Mouse (Mus musculus) liver, embryonic 16.5 days (tissue): ENCODE results near the gene Slc2a3. TPM values are rescaled to one million over a fixed set of nuclear protein-coding genes. Genes with fewer than 3 reads are reported as not detected.

ENCODE experiments used
- ATAC-seq: fragments of 200-750 bp; cut with Nextera tagmentation; 2 replicates; pipeline ENCODE4 v1.8.0; 2017; ENCODE audit warnings: low read depth, mild to moderate bottlenecking, moderate number of reproducible peaks, moderate library complexity
- H3K27ac ChIP-seq: fragments of 300-500 bp; sonication (generic); 2 replicates; pipeline ENCODE4 v1.5.1; 2014; ENCODE audit warnings: mild to moderate bottlenecking, low read length
- H3K27me3 ChIP-seq: fragments of 300-500 bp; sonication (generic); 2 replicates; pipeline ENCODE4 v1.6.1; 2014; ENCODE audit warnings: low read depth, low read length, mixed read lengths; ENCODE audit not compliant: control insufficient read depth, insufficient read depth
- H3K36me3 ChIP-seq: fragments of 300-500 bp; sonication (generic); 2 replicates; pipeline ENCODE4 v1.6.1; 2014; ENCODE audit warnings: mild to moderate bottlenecking; ENCODE audit not compliant: control insufficient read depth, insufficient read depth
- H3K4me1 ChIP-seq: fragments of 300-500 bp; sonication (generic); 2 replicates; pipeline ENCODE4 v1.6.1; 2014; ENCODE audit warnings: low read depth, low read length, mixed read lengths; ENCODE audit not compliant: control insufficient read depth
- H3K4me2 ChIP-seq: fragments of 300-500 bp; sonication (generic); 2 replicates; pipeline ENCODE4 v1.6.1; 2014; ENCODE audit warnings: low read depth, low read length, mixed read lengths
- H3K4me3 ChIP-seq: fragments of 300-500 bp; sonication (generic); 2 replicates; pipeline ENCODE4 v1.5.1; 2014; ENCODE audit warnings: low read depth, mild to moderate bottlenecking, low read length
- H3K9ac ChIP-seq: fragments of 300-500 bp; sonication (generic); 2 replicates; pipeline ENCODE4 v1.6.1; 2014; ENCODE audit warnings: low read depth, low read length
- H3K9me3 ChIP-seq: fragments of 300-500 bp; sonication (generic); replicated peaks from 2 replicates; pipeline ENCODE4 v1.6.1; 2016; ENCODE audit warnings: low read length; ENCODE audit not compliant: control insufficient read depth
- WGBS: fragments of 180-500 bp; shearing (Covaris S2); extraction: QIAGEN DNeasy Blood & Tissue Kit; methylation state at CpG from one replicate; pipeline ENCODE4 v1.1.7; 2014; ENCODE audit not compliant: insufficient replicate concordance; 5-methylcytosine and 5-hydroxymethylcytosine counted together
- polyA plus RNA-seq: library from polyadenylated mRNA; unstranded; fragments of >200 nt; fragmentation: Nextera tagmentation; extraction: Ambion mirVana; gene quantifications from 2 replicates; pipeline ENCODE4 v1.2.1, GENCODE M21; 2015

Slc2a3 gene
- polyA plus RNA-seq, 1 experiment from 2014 or later = 13.0 TPM

DNA sequence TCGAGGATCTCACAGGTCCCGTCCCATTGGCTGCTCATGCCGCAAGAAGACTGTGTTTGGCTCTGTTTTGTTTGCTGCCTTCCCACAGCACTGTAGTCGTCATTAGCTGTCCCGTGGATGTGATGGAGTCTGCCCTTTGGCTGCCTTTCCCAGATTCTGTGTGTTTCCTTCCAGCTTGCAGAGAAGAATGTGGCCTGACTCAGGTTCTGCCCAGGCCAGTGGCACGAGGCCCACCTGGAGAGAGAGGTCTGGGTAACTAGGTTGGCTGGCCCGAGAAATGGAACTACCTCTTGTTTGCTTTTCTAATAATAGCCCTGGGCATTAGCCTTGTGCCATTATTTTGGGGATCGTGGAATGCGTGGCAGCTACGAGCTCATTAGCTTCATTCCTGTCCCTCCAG is 22.6 kb upstream of the Slc2a3 start:
- Histone ChIP-seq H3K4me3 (no peak overlapping the region), H3K4me1 (peaks cover 47% of the 10 kb centered on the region), H3K9ac (no peak overlapping the region), H3K27me3 (peaks cover 7% of the 10 kb centered on the region; the same call in 1 of the 2 replicates), H3K4me2 (no peak overlapping the region), H3K27ac (no peak overlapping the region), H3K9me3 (no peaks in the 10 kb centered on the region), H3K36me3 (no peaks in the 10 kb centered on the region)
- 73% methylated on average over 10 of the region's 10 CpGs for WGBS
- ATAC-seq = no peak

DNA sequence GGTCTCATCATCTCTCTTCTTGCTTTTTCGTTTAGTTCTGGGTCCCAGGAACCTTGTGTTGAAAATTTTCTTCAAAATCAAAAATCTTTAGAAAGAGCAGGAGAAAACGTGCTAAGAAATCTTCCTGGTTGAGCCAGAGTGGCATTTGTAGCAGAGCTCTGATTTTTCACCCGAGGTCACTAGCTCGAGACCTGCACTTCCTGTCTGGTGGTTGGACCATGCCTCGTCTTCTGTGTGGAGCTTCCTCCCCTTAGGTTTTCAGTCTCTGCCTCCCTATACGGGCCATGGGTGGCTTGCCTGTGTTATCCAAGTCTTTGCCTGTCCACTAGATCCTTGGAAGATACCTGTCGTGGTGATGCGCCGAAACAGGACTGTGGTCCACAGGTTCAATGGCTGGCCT is 20.4 kb upstream of the Slc2a3 start:
- Histone ChIP-seq H3K9ac (no peak overlapping the region), H3K27me3 (peaks cover 7% of the 10 kb centered on the region; the same call in 1 of the 2 replicates), H3K27ac (no peak overlapping the region), H3K36me3 (no peaks in the 10 kb centered on the region), H3K4me3 (no peak overlapping the region), H3K4me1 (peaks cover 46% of the 10 kb centered on the region), H3K4me2 (no peak overlapping the region), H3K9me3 (no peaks in the 10 kb centered on the region)
- 44% methylated on average over 9 of the region's 9 CpGs for WGBS
- ATAC-seq = no peak

DNA sequence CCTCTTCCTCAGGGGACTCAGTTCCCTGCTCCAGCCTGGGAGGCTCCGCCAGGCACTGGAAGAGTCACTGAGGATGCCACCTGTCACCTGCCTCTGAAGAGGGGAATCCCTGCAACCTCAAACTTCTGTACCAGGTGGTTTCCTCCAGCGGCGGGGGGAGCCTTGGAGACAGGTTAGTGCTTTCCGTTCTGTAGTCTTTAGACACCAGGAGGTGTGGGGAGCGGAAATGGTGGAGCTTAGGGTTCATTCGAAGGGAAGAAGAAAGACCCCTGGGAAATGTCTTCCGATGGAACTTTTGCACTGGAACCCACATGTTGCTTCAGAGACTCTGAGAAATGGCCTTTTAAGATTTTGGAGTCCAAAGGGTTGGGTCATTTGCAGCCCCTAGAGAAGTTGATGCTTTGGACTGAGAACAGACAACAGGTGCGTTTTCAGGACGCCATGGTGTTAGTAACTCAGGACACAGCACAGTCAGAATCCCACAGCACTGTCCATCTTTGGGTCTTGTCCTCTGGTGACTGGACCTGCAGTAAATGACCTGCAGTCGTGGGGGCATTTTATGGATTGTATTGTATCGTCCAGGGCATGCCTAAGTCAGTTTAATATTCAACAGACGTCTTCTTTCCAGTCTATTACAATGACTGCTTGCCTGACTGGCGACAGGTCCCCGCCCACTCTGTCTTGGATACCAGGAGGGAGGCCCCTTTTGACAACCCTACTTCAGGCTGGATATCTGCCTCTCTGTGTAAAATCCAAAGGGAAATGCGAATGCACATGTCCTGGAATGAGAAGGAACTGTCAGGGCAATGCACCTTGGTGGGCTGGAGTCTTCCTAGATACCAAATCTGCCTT is 19.6 kb upstream of the Slc2a3 start:
- WGBS = 36% methylated on average over 15 of the region's 15 CpGs
- H3K27me3 ChIP-seq = peaks cover 7% of the 10 kb centered on the region; the same call in 1 of the 2 replicates
- H3K27ac ChIP-seq = no peak overlapping the region
- peak overlapping the region; percentile 95 for H3K9ac ChIP-seq
- H3K4me2 ChIP-seq = peak overlapping the region; percentile 98
- H3K9me3 ChIP-seq = no peaks in the 10 kb centered on the region
- peak overlapping the region; percentile 78 for H3K4me3 ChIP-seq
- peaks cover 38% of the 10 kb centered on the region for H3K4me1 ChIP-seq
- no peaks in the 10 kb centered on the region for H3K36me3 ChIP-seq
- no peak for ATAC-seq

DNA sequence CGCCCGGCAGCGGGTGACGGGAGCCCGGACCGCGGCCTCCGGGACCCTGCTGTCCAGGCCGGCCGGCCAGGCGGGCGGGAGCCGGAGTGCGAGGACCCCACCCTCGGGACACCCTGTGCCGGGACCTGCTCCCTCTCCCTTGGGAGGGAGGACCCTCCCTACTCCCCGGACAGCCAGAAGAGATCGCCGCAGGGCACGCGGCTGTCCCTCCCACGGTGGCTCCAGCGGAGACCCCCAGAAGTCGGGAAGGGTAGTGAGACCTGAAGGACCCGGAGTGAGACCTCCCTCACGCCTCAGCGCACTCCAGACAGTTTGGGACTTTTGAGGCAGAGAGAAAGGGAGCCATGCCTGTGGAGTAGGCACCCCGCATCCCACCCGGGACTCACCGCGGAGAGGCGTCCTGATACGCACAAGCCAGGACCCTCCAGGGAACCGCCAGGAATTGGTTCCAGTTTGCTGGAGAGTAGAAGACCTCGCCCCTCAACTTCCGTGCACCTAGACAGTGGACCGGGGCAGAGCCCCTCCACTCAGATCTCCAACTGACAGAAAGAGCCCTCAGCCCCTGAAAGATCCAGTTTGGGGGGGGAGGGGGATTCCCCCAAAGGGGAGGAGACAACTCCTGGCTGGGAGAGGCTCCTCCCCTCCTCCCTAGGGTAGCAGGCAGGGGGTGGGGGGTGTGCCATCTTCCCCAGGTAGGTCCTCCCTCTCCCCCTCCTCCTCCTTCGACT is 18.8 kb upstream of the Slc2a3 start:
- ATAC-seq = peak; percentile 52
- Histone ChIP-seq H3K9me3 (no peaks in the 10 kb centered on the region), H3K27me3 (peaks cover 7% of the 10 kb centered on the region; the same call in 1 of the 2 replicates), H3K36me3 (no peaks in the 10 kb centered on the region), H3K4me2 (peak overlapping the region; percentile 98), H3K27ac (peak overlapping the region; percentile 63), H3K4me3 (peak overlapping the region; percentile 78), H3K9ac (peak overlapping the region; percentile 95), H3K4me1 (peaks cover 31% of the 10 kb centered on the region)
- 1% methylated on average over 38 of the region's 38 CpGs for WGBS

DNA sequence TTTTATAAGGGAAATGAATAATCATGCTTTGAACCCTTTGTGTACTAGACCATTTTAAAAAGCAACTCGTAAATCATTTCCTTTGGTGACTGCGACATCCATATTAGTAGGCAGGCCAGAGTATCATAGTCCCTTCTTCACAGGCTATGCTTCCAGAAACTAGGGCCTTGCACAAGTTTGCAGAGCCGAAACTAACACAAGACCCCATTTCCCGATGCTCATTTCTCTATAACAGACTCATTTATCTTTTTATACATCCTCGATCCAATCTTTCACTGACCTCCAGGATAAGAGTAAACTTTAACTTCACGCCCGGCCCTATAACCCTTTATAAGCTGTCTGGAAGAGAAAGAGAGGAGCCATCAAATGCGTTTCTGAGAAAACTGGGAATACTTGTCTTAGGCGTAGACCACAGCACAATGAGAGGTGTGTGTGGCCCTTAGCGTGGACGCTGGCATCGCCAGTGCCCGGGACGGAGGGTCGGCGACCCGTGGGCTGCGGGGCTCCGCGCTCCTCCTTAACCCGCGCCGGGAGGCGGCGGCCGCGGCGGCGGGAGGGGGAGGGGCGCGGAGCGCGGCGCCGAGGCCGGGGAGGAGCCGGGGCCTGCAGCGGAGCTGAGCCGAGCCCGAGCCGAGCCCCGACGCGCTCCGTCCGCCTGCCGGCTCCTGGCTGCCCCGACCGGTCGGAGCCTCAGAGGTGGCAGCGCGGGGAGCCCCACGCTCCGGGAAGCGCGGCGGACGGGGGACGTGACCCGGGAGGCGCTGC is 18.0 kb upstream of the Slc2a3 start, which contains the start of gene Foxj2:
Gene Foxj2, plus strand, starts transcription at position 609 of the 765 bp plus-strand sequence.
- peak within 1 kb of the TSS; percentile 78 for H3K4me3 ChIP-seq

DNA sequence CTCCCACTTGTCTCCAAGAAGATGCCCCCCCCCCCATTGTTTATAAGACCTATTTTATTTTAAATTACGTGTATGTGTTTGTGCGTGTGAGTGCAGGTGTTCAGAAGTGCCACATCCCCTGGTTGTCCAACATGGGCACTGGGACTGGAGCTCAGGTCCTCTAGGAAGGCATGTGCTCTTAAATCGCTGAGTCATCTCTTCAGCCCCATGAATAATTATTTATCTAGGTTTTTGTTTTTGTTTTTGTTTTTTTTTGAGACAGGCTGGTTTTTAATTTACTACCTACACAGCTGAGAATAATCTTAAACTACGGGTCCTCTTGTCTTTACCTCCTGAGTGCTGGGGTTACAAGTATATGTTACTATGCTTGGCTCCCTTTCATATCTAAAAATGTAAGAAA is 12.2 kb upstream of the Slc2a3 start:
- ATAC-seq = no peak
- Histone ChIP-seq H3K4me1 (peaks cover 24% of the 10 kb centered on the region), H3K4me2 (no peak overlapping the region), H3K27ac (no peak overlapping the region), H3K4me3 (no peak overlapping the region), H3K9ac (no peak overlapping the region), H3K27me3 (no peaks in the 10 kb centered on the region), H3K9me3 (no peaks in the 10 kb centered on the region), H3K36me3 (no peaks in the 10 kb centered on the region)
- WGBS = 74% methylated on average over 4 of the region's 4 CpGs

More for the DNA sequence above, 18.0 kb upstream of the Slc2a3 start, which contains the start of gene Foxj2:
- H3K4me1 ChIP-seq = peaks cover 29% of the 10 kb centered on the region
- H3K4me2 ChIP-seq = peak within 1 kb of the TSS; percentile 98
- no peaks in the 10 kb centered on the region for H3K36me3 ChIP-seq
- peak; percentile 91 for ATAC-seq
- 3% methylated on average over 61 of the region's 61 CpGs for WGBS
- peaks cover 7% of the 10 kb centered on the region; the same call in 1 of the 2 replicates for H3K27me3 ChIP-seq
- H3K27ac ChIP-seq = peak within 1 kb of the TSS; percentile 63
- H3K9me3 ChIP-seq = no peaks in the 10 kb centered on the region
- peak within 1 kb of the TSS; percentile 95 for H3K9ac ChIP-seq

DNA sequence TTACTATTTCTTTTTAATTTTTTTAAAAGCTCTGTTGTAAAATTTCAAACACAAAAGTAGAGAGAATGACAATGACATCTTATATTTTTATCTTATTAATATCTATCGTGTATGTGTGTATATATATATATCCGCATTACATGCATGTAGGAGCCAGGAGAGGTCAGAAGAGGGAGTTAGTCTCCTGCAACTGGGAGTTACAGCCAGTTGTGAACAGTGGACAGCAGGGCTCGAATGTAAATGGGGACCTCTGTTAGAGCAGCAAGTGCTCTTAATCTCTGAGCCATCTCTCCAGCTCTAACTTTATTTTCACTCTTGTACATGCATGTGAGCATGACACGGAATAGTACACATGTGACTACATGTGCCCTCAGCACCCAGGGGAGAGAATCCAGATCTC is 11.3 kb upstream of the Slc2a3 start:
- ATAC-seq = no peak
- WGBS = 78% methylated on average over 4 of the region's 4 CpGs
- Histone ChIP-seq H3K9ac (no peak overlapping the region), H3K27ac (no peak overlapping the region), H3K4me3 (no peak overlapping the region), H3K4me2 (no peak overlapping the region), H3K36me3 (no peaks in the 10 kb centered on the region), H3K27me3 (no peaks in the 10 kb centered on the region), H3K4me1 (peaks cover 21% of the 10 kb centered on the region), H3K9me3 (no peaks in the 10 kb centered on the region)

DNA sequence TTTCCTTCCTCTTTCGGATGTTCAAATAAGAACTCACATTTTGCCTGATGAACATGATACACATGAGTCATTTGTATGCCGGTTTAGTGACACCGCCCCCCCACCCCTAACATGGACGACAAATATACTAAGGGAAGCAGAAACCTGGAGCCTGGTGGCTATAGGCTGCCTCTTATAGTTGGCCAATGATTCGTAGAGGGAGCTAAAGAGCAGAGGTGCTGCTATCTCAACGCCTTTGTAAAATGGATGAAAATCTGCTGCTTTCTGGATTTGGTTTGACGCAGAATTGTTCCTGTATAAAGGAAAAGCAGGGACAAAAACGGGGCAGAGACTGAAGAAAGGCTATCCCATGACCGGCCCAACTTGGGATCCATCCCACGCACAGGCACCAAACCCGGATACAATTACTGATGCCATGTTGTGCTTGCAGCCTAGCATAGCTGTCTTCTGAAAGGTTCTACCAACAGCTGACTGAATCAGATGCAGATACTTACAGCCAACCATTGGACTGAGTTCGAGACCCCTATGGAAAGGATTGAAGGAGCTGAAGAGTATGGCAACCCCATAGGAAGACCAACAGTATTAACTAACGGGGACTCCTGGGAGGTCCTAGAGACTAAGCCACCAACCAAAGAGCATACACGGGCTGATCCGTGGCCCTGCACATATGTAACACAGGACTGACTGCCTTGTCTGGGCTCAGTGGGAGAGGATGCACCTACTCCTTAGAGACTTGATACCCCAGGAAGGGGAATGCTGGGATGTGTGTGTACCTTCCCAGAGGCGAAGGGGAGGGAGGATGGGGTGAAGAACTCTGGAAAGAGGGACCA is 10.5 kb upstream of the Slc2a3 start:
- Histone ChIP-seq H3K27ac (peak overlapping the region; percentile 100), H3K36me3 (no peaks in the 10 kb centered on the region), H3K4me2 (peak overlapping the region; percentile 77), H3K27me3 (no peaks in the 10 kb centered on the region), H3K9me3 (no peaks in the 10 kb centered on the region), H3K4me1 (peaks cover 21% of the 10 kb centered on the region), H3K4me3 (peak overlapping the region; percentile 76), H3K9ac (peak overlapping the region; percentile 86)
- 28% methylated on average over 16 of the region's 16 CpGs for WGBS
- ATAC-seq = peak; percentile 25
